ENCODE assay signal across 15 mouse cellular contexts in the genomic region with DNA sequence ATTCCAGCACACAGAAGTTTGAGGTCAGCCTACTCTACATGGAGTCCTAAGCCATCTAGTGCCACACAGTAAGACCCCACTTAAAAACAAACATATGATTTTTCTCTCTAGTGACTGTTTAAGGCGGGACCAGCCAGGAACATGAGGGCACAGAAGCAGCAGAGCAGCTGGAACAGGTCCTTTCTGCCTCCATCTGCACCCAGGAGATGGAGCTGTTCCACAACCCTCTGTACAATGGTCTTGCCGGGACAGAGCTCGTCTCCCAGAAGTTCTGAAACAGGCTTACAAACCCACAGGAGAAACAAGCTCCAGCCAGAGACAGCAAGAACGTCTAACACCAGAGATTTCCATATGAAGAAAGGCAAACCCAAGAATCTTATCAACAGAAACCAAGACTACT. TPM values are rescaled to one million over a fixed set of nuclear protein-coding genes. Genes with fewer than 3 reads are reported as not detected.
DNase-seq lines count a peak whose midpoint lies in the region; TF ChIP-seq lines count a peak whose summit lies in the region.
"Had no signal": no experiment of that assay in that cellular context is flagged by ENCODE, and none has a peak within 500 bp of the region (broad histone marks: within the 10 kb centered on the region; RNA-seq: fewer than 3 reads in every experiment).

No protein-coding gene starts in this region.

- H3K36me3 ChIP-seq in kidney, adult 2 months (ENCODE audit: control insufficient read depth, insufficient read depth, low read length), result no peaks in the 10 kb centered on the region
- H3K36me3 ChIP-seq in testis, adult 2 months (ENCODE audit: control insufficient read depth, insufficient read depth, low read length), result no peaks in the 10 kb centered on the region

- WGBS in kidney, adult 2 months, result 36% methylated on average over 4 of the region's 4 CpGs

- H3K4me1 ChIP-seq in kidney, adult 2 months (ENCODE audit: control insufficient read depth, insufficient read depth, low read length), result no peaks in the 10 kb centered on the region
- peaks cover 8% of the 10 kb centered on the region for H3K4me1 ChIP-seq in testis, adult 2 months (ENCODE audit: control insufficient read depth, insufficient read depth, low read length)

- TF ChIP-seq POLR2A in kidney, adult 2 months (IDR thresholded peaks at IDR 0.05; ENCODE audit: low read depth, low read length), result no peak
- TF ChIP-seq POLR2A in testis, adult 2 months (IDR thresholded peaks at IDR 0.05; ENCODE audit: control insufficient read depth, low read depth, low read length), result no peak

- peak; percentile 26 for DNase-seq in kidney, adult 2 months
- no peak for DNase-seq in kidney, adult 11 months
- no peak for DNase-seq in testis, postnatal 14 days (ENCODE audit: low spot score)
- peak; percentile 28 to 39 for DNase-seq in kidney, postnatal 4 days
- no peak for DNase-seq in adrenal gland, postnatal 10 days
- DNase-seq in ovary, postnatal 36 days (ENCODE audit: low spot score), result no peak
- DNase-seq: thymus, postnatal 4 days had no signal

- no peaks in the 10 kb centered on the region for H3K27me3 ChIP-seq in kidney, adult 2 months (replicated peaks; ENCODE audit: control insufficient read depth, insufficient read depth, low read length)
- H3K27me3 ChIP-seq in testis, adult 2 months (ENCODE audit: control insufficient read depth, insufficient read depth, low read length), result no peaks in the 10 kb centered on the region

- no peak overlapping the region for H3K4me3 ChIP-seq in kidney, adult 2 months (ENCODE audit: insufficient read depth, low read depth, low read length)
- H3K4me3 ChIP-seq in testis, adult 2 months (ENCODE audit: control insufficient read depth, low read depth, low read length), result no peak overlapping the region
- H3K4me3 ChIP-seq: erythroblast, embryonic 14.5 days had no signal

- H3K27ac ChIP-seq in kidney, adult 2 months (ENCODE audit: insufficient read depth, low read depth, low read length), result no peak overlapping the region
- no peak overlapping the region for H3K27ac ChIP-seq in testis, adult 2 months (ENCODE audit: control insufficient read depth, insufficient read depth, low read depth, low read length)
- H3K27ac ChIP-seq: macrophage had no signal

- TF ChIP-seq CTCF in kidney, adult 2 months (conservative IDR thresholded peaks at IDR 0.05; ENCODE audit: insufficient read depth, insufficient read length, low read depth, low read length), result peak; percentile 54
- TF ChIP-seq CTCF in testis, adult 2 months (IDR thresholded peaks at IDR 0.05; ENCODE audit: control insufficient read depth, insufficient read depth, insufficient replicate concordance, low read depth, low read length), result peak; percentile 39; the same call in 1 of the 2 replicates

RNA-seq across cellular contexts. Expression of gene Cmtm1, which starts 3.4 kb away (rescaled TPM):
- not detected in 2 replicates for polyA plus RNA-seq in kidney, adult 2 months (2012; rRNA removed)
- polyA plus RNA-seq in testis, adult 2 months (2012; rRNA removed), result 14.7 TPM in 2 replicates
- under 1 TPM in 1 of 2 experiments, not detected in 1; 0.12 TPM for total RNA-seq in adrenal gland, postnatal 10 days (2021)
- total RNA-seq: common myeloid progenitor, adult 5-6 weeks; heart, postnatal 14 days; left cerebral cortex, postnatal 25 days had no signal
- polyA plus RNA-seq: erythroblast, embryonic 14.5 days; large intestine, adult 2 months; macrophage; spleen, adult 2 months had no signal

RNA-seq across cellular contexts. Expression of gene Gm45711, which starts 3.4 kb away (rescaled TPM):
- polyA plus RNA-seq in kidney, adult 2 months (2012; rRNA removed), result not detected in 2 replicates
- polyA plus RNA-seq in testis, adult 2 months (2012; rRNA removed), result 52.5 and 57.0 TPM in 2 replicates
- not detected for total RNA-seq in adrenal gland, postnatal 10 days (2021)
- total RNA-seq: common myeloid progenitor, adult 5-6 weeks; heart, postnatal 14 days; left cerebral cortex, postnatal 25 days had no signal
- polyA plus RNA-seq: erythroblast, embryonic 14.5 days; large intestine, adult 2 months; macrophage; spleen, adult 2 months had no signal

RNA-seq across cellular contexts. Expression of gene Gm11020, which starts 8.1 kb away (rescaled TPM):
- not detected in 2 replicates for polyA plus RNA-seq in kidney, adult 2 months (2012; rRNA removed)
- not detected in 2 replicates for polyA plus RNA-seq in testis, adult 2 months (2012; rRNA removed)
- not detected for total RNA-seq in adrenal gland, postnatal 10 days (2021)
- total RNA-seq: common myeloid progenitor, adult 5-6 weeks; heart, postnatal 14 days; left cerebral cortex, postnatal 25 days had no signal
- polyA plus RNA-seq: erythroblast, embryonic 14.5 days; large intestine, adult 2 months; macrophage; spleen, adult 2 months had no signal

RNA-seq across cellular contexts. Expression of gene Cmtm2b, which starts 8.7 kb away (rescaled TPM):
- polyA plus RNA-seq in kidney, adult 2 months (2012; rRNA removed), result 0.18 TPM in 1 of 2 replicates, not detected in the other
- 658 and 900 TPM in 2 replicates for polyA plus RNA-seq in testis, adult 2 months (2012; rRNA removed)
- total RNA-seq in adrenal gland, postnatal 10 days (2021), result not detected
- total RNA-seq: common myeloid progenitor, adult 5-6 weeks; heart, postnatal 14 days; left cerebral cortex, postnatal 25 days had no signal
- polyA plus RNA-seq: erythroblast, embryonic 14.5 days; large intestine, adult 2 months; macrophage; spleen, adult 2 months had no signal

RNA-seq across cellular contexts. Expression of gene Cmtm2a, which starts 20.3 kb away (rescaled TPM):
- 0.16 and 0.28 TPM in 2 replicates for polyA plus RNA-seq in kidney, adult 2 months (2012; rRNA removed)
- 974 and 1,262 TPM in 2 replicates for polyA plus RNA-seq in testis, adult 2 months (2012; rRNA removed)
- total RNA-seq in adrenal gland, postnatal 10 days (2021), result not detected
- total RNA-seq: common myeloid progenitor, adult 5-6 weeks; heart, postnatal 14 days; left cerebral cortex, postnatal 25 days had no signal
- polyA plus RNA-seq: erythroblast, embryonic 14.5 days; large intestine, adult 2 months; macrophage; spleen, adult 2 months had no signal

Comparison
In these comparisons a context has a peak if more than half of its experiments do, and no peak if none do; other contexts are left out.
1. DNase-seq: peak in kidney, adult 2 months (single experiment) and kidney, postnatal 4 days (2 of 2); none in kidney, adult 11 months (single experiment), testis, postnatal 14 days (single experiment), adrenal gland, postnatal 10 days (single experiment) and ovary, postnatal 36 days (single experiment).
2. RNA of gene Cmtm1, which starts 3.4 kb away (polyA plus RNA-seq): 14.7 TPM in testis, adult 2 months; not detected in kidney, adult 2 months; every median in the first group is over 10 times any median in the second.
3. RNA of gene Gm45711, which starts 3.4 kb away (polyA plus RNA-seq): 52.5 to 57.0 TPM in testis, adult 2 months; not detected in kidney, adult 2 months; every median in the first group is over 10 times any median in the second.